Mouse (Mus musculus) intestine, embryonic 14.5 days (tissue): ENCODE results near the gene Zfp346. TPM values are rescaled to one million over a fixed set of nuclear protein-coding genes. Genes with fewer than 3 reads are reported as not detected.

ENCODE experiments used
- polyA plus RNA-seq: library from polyadenylated mRNA; unstranded; fragments of >200 nt; fragmentation: Nextera tagmentation; extraction: Ambion mirVana; gene quantifications from 2 replicates; pipeline ENCODE4 v1.2.1, GENCODE M21; 2014

Zfp346 gene
- polyA plus RNA-seq, 1 experiment from 2014 or later, result 18.9 TPM

Other genes starting within 250 kb of the Zfp346 start
- 3.1 and 3.6 TPM in 2 replicates for gene Unc5a, start 155.9 kb upstream of the Zfp346 start, polyA plus RNA-seq
- gene Hk3, start 83.9 kb upstream of the Zfp346 start, polyA plus RNA-seq, result 1.3 and 1.6 TPM in 2 replicates
- gene Uimc1, start 5.0 kb upstream of the Zfp346 start, polyA plus RNA-seq, result 23.8 and 27.8 TPM in 2 replicates
- gene Gm17617, start 28.2 kb downstream of the Zfp346 start, polyA plus RNA-seq, result not detected in 2 replicates
- 19.5 and 22.5 TPM in 2 replicates for gene Fgfr4, start 47.3 kb downstream of the Zfp346 start, polyA plus RNA-seq
- 67.5 and 69.3 TPM in 2 replicates for gene Nsd1, start 104.5 kb downstream of the Zfp346 start, polyA plus RNA-seq
- gene Prelid1, start 215.2 kb downstream of the Zfp346 start, polyA plus RNA-seq, result 586 and 598 TPM in 2 replicates
- gene Rab24, start 216.6 kb downstream of the Zfp346 start, polyA plus RNA-seq, result 82.6 and 86.0 TPM in 2 replicates
- 30.1 and 30.2 TPM in 2 replicates for gene Mxd3, start 224.5 kb downstream of the Zfp346 start, polyA plus RNA-seq